ENCODE assay signal across 10 mouse cellular contexts in genomic region chrX:136742241-136742640, GRCm38 (mm10). TPM values are rescaled to one million over a fixed set of nuclear protein-coding genes. Genes with fewer than 3 reads are reported as not detected.
A peak's percentile ranks its signal among the peaks of the same experiment; 100 is the strongest.
DNase-seq lines count a peak whose midpoint lies in the region; ATAC-seq and TF ChIP-seq lines count a peak whose summit lies in the region.
"Had no signal": no experiment of that assay in that cellular context is flagged by ENCODE, and none has a peak within 500 bp of the region (broad histone marks: within the 10 kb centered on the region; RNA-seq: fewer than 3 reads in every experiment).

No protein-coding gene starts in this region.

- TF ChIP-seq EP300 in liver, embryonic 14.5 days (IDR thresholded peaks at IDR 0.05; ENCODE audit: low read depth) = no peak

- intact Hi-C loops in heart, postnatal 25 days (cut with DNase I) = loop anchor here (2.0 kb wide), 1 partner anchor 273 kb away; no protein-coding TSS in a partner anchor

- ATAC-seq in hindbrain, embryonic 11.5 days (ENCODE audit: low FRiP score) = no peak
- no peak for ATAC-seq in liver, embryonic 14.5 days (ENCODE audit: insufficient read depth)
- no peak for ATAC-seq in stomach, embryonic 15.5 days (ENCODE audit: insufficient read depth, low FRiP score, low read depth)

- no peak for TF ChIP-seq CTCF in bone marrow, adult 2 months (IDR thresholded peaks at IDR 0.05; ENCODE audit: control insufficient read depth, insufficient read depth, low read length)
- TF ChIP-seq CTCF in liver, embryonic 14.5 days (IDR thresholded peaks at IDR 0.05; ENCODE audit: low read depth) = no peak

- H3K9ac ChIP-seq in hindbrain, embryonic 11.5 days (ENCODE audit: low read depth, low read length) = peak overlapping the region; percentile 52
- H3K9ac ChIP-seq in liver, embryonic 14.5 days (replicated peaks) = peak overlapping the region; percentile 63
- H3K9ac ChIP-seq in stomach, embryonic 15.5 days = 0 out of 2 replicates have a peak overlapping the region, but pooled peaks have one; percentile 6

- H3K27ac ChIP-seq in heart, embryonic 10.5 days = peak overlapping the region; percentile 89
- H3K27ac ChIP-seq in bone marrow, adult 2 months (ENCODE audit: control insufficient read depth, insufficient read depth, low read depth, low read length, poor library complexity) = peak overlapping the region; percentile 93
- peak overlapping the region; percentile 61 for H3K27ac ChIP-seq in hindbrain, embryonic 11.5 days (ENCODE audit: low read depth, low read length)
- H3K27ac ChIP-seq in liver, embryonic 14.5 days = peak overlapping the region; percentile 68
- H3K27ac ChIP-seq in stomach, embryonic 15.5 days = peak overlapping the region; percentile 91

- H3K27me3 ChIP-seq in heart, embryonic 10.5 days (ENCODE audit: insufficient read depth, poor library complexity, severe bottlenecking) = no peaks in the 10 kb centered on the region
- H3K27me3 ChIP-seq in hindbrain, embryonic 11.5 days (ENCODE audit: control insufficient read depth, insufficient read depth, low read length) = no peaks in the 10 kb centered on the region
- no peaks in the 10 kb centered on the region for H3K27me3 ChIP-seq in liver, embryonic 14.5 days (ENCODE audit: control insufficient read depth, insufficient read depth, low read length)
- H3K27me3 ChIP-seq in stomach, embryonic 15.5 days (replicated peaks) = no peaks in the 10 kb centered on the region

- peak overlapping the region; percentile 60 for H3K4me3 ChIP-seq in heart, embryonic 10.5 days
- H3K4me3 ChIP-seq in bone marrow, adult 2 months (replicated peaks; ENCODE audit: control insufficient read depth, low read depth, low read length) = peak overlapping the region; percentile 95
- peak overlapping the region; percentile 43 for H3K4me3 ChIP-seq in hindbrain, embryonic 11.5 days (ENCODE audit: low read depth, low read length)
- H3K4me3 ChIP-seq in liver, embryonic 14.5 days (ENCODE audit: insufficient read depth in 1 of 2, low read depth in 2 of 2, low read length in 2 of 2) = peak overlapping the region; percentile 64 to 80
- H3K4me3 ChIP-seq in stomach, embryonic 15.5 days (replicated peaks) = peak overlapping the region; percentile 48

- no peaks in the 10 kb centered on the region for H3K4me1 ChIP-seq in heart, embryonic 10.5 days
- no peaks in the 10 kb centered on the region for H3K4me1 ChIP-seq in bone marrow, adult 2 months (ENCODE audit: control insufficient read depth, insufficient read depth, low read length)
- H3K4me1 ChIP-seq in hindbrain, embryonic 11.5 days (replicated peaks; ENCODE audit: control insufficient read depth, insufficient read depth, low read length) = no peaks in the 10 kb centered on the region
- H3K4me1 ChIP-seq in liver, embryonic 14.5 days (replicated peaks; ENCODE audit: control insufficient read depth in 2 of 2, insufficient read depth in 2 of 2, low read length in 1 of 2) = peaks cover 0 to 2% of the 10 kb centered on the region in 2 experiments; a peak in 1 of 4 replicates
- H3K4me1 ChIP-seq in stomach, embryonic 15.5 days = no peaks in the 10 kb centered on the region

- peaks cover 15% of the 10 kb centered on the region; the same call in 1 of the 2 replicates for H3K36me3 ChIP-seq in heart, embryonic 10.5 days
- H3K36me3 ChIP-seq in hindbrain, embryonic 11.5 days (ENCODE audit: control insufficient read depth, insufficient read depth, low read length) = no peaks in the 10 kb centered on the region
- peaks cover 2% of the 10 kb centered on the region; the same call in 1 of the 2 replicates for H3K36me3 ChIP-seq in liver, embryonic 14.5 days (replicated peaks; ENCODE audit: control insufficient read depth, insufficient read depth, low read depth)
- H3K36me3 ChIP-seq in stomach, embryonic 15.5 days = no peaks in the 10 kb centered on the region

- DNase-seq in heart, embryonic 10.5 days (ENCODE audit: low spot score) = no peak
- DNase-seq in heart, postnatal 25 days (ENCODE audit: low spot score) = no peak
- DNase-seq in hindbrain, embryonic 11.5 days (ENCODE audit: low spot score) = peak; percentile 21
- no peak for DNase-seq in liver, embryonic 14.5 days (ENCODE audit: low read depth in 3 of 3, low spot score in 3 of 3)
- DNase-seq in retina, embryonic 14.5 days (ENCODE audit: low spot score) = no peak
- no peak for DNase-seq in ovary, postnatal 36 days (ENCODE audit: low spot score)

- TF ChIP-seq POLR2A in bone marrow, adult 2 months (IDR thresholded peaks at IDR 0.05; ENCODE audit: borderline replicate concordance, control insufficient read depth, low read depth, low read length) = no peak

- no peaks in the 10 kb centered on the region for H3K9me3 ChIP-seq in heart, embryonic 10.5 days
- H3K9me3 ChIP-seq in hindbrain, embryonic 11.5 days (ENCODE audit: control insufficient read depth, low read length) = no peaks in the 10 kb centered on the region
- H3K9me3 ChIP-seq in liver, embryonic 14.5 days (ENCODE audit: control insufficient read depth, low read length) = no peaks in the 10 kb centered on the region
- no peaks in the 10 kb centered on the region for H3K9me3 ChIP-seq in stomach, embryonic 15.5 days

- peak overlapping the region; percentile 39 for H3K4me2 ChIP-seq in hindbrain, embryonic 11.5 days (replicated peaks; ENCODE audit: low read depth, low read length)
- peak overlapping the region; percentile 77 for H3K4me2 ChIP-seq in liver, embryonic 14.5 days (ENCODE audit: low read depth)
- H3K4me2 ChIP-seq in stomach, embryonic 15.5 days = peak overlapping the region; percentile 47

- 31% methylated on average over 10 of the region's 10 CpGs for WGBS in heart, embryonic 10.5 days
- whole genome bisulfite sequencing in bone marrow, adult 2 months = 21% methylated on average over 10 of the region's 10 CpGs
- 21% methylated on average over 10 of the region's 10 CpGs for WGBS in hindbrain, embryonic 11.5 days
- WGBS in liver, embryonic 14.5 days (ENCODE audit: insufficient replicate concordance) = 11% methylated on average over 10 of the region's 10 CpGs
- WGBS in stomach, embryonic 15.5 days = 15% methylated on average over 10 of the region's 10 CpGs

RNA-seq across cellular contexts. Expression of gene Morf4l2, which starts 1.2 kb away (rescaled TPM):
- 448 and 541 TPM in 2 replicates for polyA plus RNA-seq in heart, embryonic 10.5 days (2016; fragmentation: Nextera tagmentation; extraction: Ambion mirVana)
- total RNA-seq in heart, postnatal 25 days (2021) = 100 to 1,000 TPM in 1 of 2 experiments, 10 to 100 TPM in 1; 89.8 to 107 TPM
- polyA plus RNA-seq in bone marrow, adult 2 months (2011; ENCODE audit: insufficient read depth, insufficient read length, low replicate concordance, missing spikeins) = 84.4 and 155 TPM in 2 replicates
- polyA plus RNA-seq in hindbrain, embryonic 11.5 days (2014; fragmentation: Nextera tagmentation; extraction: Ambion mirVana) = 635 and 657 TPM in 2 replicates
- 73.8 and 111 TPM in 2 replicates for polyA plus RNA-seq in liver, embryonic 14.5 days (2012; rRNA removed)
- polyA plus RNA-seq in liver, embryonic 14.5 days (2014; fragmentation: Nextera tagmentation; extraction: Ambion mirVana) = 191 and 193 TPM in 2 replicates
- polyA plus RNA-seq in stomach, embryonic 15.5 days (2015; fragmentation: Nextera tagmentation; extraction: Ambion mirVana) = 490 and 503 TPM in 2 replicates

RNA-seq across cellular contexts. Expression of gene Tceal1, which starts 34.5 kb away (rescaled TPM):
- 6.1 and 7.2 TPM in 2 replicates for polyA plus RNA-seq in heart, embryonic 10.5 days (2016; fragmentation: Nextera tagmentation; extraction: Ambion mirVana)
- 1 to 10 TPM; 3.7 to 4.6 TPM for total RNA-seq in heart, postnatal 25 days (2021)
- polyA plus RNA-seq in bone marrow, adult 2 months (2011; ENCODE audit: insufficient read depth, insufficient read length, low replicate concordance, missing spikeins) = 0.52 and 0.68 TPM in 2 replicates
- 11.9 and 12.3 TPM in 2 replicates for polyA plus RNA-seq in hindbrain, embryonic 11.5 days (2014; fragmentation: Nextera tagmentation; extraction: Ambion mirVana)
- 0.21 and 0.37 TPM in 2 replicates for polyA plus RNA-seq in liver, embryonic 14.5 days (2012; rRNA removed)
- polyA plus RNA-seq in liver, embryonic 14.5 days (2014; fragmentation: Nextera tagmentation; extraction: Ambion mirVana) = 0.83 and 0.96 TPM in 2 replicates
- 8.6 and 8.8 TPM in 2 replicates for polyA plus RNA-seq in stomach, embryonic 15.5 days (2015; fragmentation: Nextera tagmentation; extraction: Ambion mirVana)
- polyA plus RNA-seq: Patski had no signal

RNA-seq across cellular contexts. Expression of gene Glra4, which starts 37.7 kb away (rescaled TPM):
- polyA plus RNA-seq in heart, embryonic 10.5 days (2016; fragmentation: Nextera tagmentation; extraction: Ambion mirVana) = 0.15 and 0.21 TPM in 2 replicates
- total RNA-seq in heart, postnatal 25 days (2021) = not detected
- polyA plus RNA-seq in bone marrow, adult 2 months (2011; ENCODE audit: insufficient read depth, insufficient read length, low replicate concordance, missing spikeins) = not detected in 2 replicates
- polyA plus RNA-seq in hindbrain, embryonic 11.5 days (2014; fragmentation: Nextera tagmentation; extraction: Ambion mirVana) = not detected in 2 replicates
- not detected in 2 replicates for polyA plus RNA-seq in liver, embryonic 14.5 days (2012; rRNA removed)
- not detected in 2 replicates for polyA plus RNA-seq in liver, embryonic 14.5 days (2014; fragmentation: Nextera tagmentation; extraction: Ambion mirVana)
- polyA plus RNA-seq in stomach, embryonic 15.5 days (2015; fragmentation: Nextera tagmentation; extraction: Ambion mirVana) = 0.08 TPM in 1 of 2 replicates, not detected in the other
- total RNA-seq: heart, postnatal 36 days had no signal

Comparison
In these comparisons a context has a peak if more than half of its experiments do, and no peak if none do; other contexts are left out.
1. H3K4me3 ChIP-seq: peak in every context shown above with its lines; median percentile 95 in bone marrow, adult 2 months; 72 in liver, embryonic 14.5 days; 60 in heart, embryonic 10.5 days; 48 in stomach, embryonic 15.5 days; 43 in hindbrain, embryonic 11.5 days.
2. H3K9ac ChIP-seq: peak in every context shown above with its lines; median percentile 63 in liver, embryonic 14.5 days; 52 in hindbrain, embryonic 11.5 days; 6 in stomach, embryonic 15.5 days.